In the genomic region with DNA sequence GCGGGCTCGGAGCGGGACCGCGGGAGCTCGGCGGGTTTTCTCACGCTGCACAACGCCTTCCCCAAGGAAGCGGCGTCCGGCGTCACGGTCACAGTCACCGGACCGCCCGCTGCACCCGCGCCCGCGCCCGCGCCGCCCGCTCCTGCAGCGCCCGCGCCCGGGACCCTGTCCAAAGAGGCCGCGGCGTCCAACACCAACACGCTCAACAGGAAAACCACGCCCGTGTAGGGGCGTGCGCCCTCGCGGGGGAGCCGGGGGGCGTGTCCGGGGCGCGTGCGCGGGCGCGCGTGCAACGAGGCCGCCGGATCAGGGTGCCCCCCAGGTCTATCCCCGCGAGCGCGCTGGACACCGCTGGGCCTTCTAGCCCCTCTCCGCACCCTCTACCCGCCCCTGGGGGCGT, we compare ENCODE assay signal across 8 mouse cellular contexts. TPM values are rescaled to one million over a fixed set of nuclear protein-coding genes. Genes with fewer than 3 reads are reported as not detected.
DNase-seq lines count a peak whose midpoint lies in the region; ATAC-seq and TF ChIP-seq lines count a peak whose summit lies in the region.

No protein-coding gene starts in this region.

- H3K4me3 ChIP-seq in brown adipose tissue, adult 24 weeks (ENCODE audit: insufficient read depth, low read depth, low read length) = peak overlapping the region; percentile 47
- H3K4me3 ChIP-seq in heart, embryonic 10.5 days = peak overlapping the region; percentile 75
- H3K4me3 ChIP-seq in kidney, embryonic 14.5 days (ENCODE audit: low read length) = peak overlapping the region; percentile 56
- H3K4me3 ChIP-seq in stomach, postnatal 0 days (ENCODE audit: low read depth, low read length) = peak overlapping the region; percentile 51

- under 1% methylated on average over 46 of the region's 60 CpGs for WGBS in heart, embryonic 10.5 days
- WGBS in kidney, embryonic 14.5 days = under 1% methylated on average over 43 of the region's 60 CpGs
- under 1% methylated on average over 34 of the region's 60 CpGs for WGBS in stomach, postnatal 0 days

- peak overlapping the region; percentile 56 for H3K9ac ChIP-seq in kidney, embryonic 14.5 days (ENCODE audit: low read depth, low read length)
- H3K9ac ChIP-seq in stomach, postnatal 0 days (ENCODE audit: low read length) = peak overlapping the region; percentile 38; the same call in 1 of the 2 replicates

- H3K9me3 ChIP-seq in heart, embryonic 10.5 days = no peaks in the 10 kb centered on the region; the same call in 1 of the 2 replicates
- no peaks in the 10 kb centered on the region for H3K9me3 ChIP-seq in kidney, embryonic 14.5 days (ENCODE audit: control insufficient read depth, low read length)
- H3K9me3 ChIP-seq in stomach, postnatal 0 days (ENCODE audit: control insufficient read depth, low read length) = no peaks in the 10 kb centered on the region

- H3K4me1 ChIP-seq in brown adipose tissue, adult 24 weeks (ENCODE audit: control insufficient read depth, insufficient read depth, insufficient read length, low read length) = no peaks in the 10 kb centered on the region; the same call in 1 of the 2 replicates
- peaks cover 13% of the 10 kb centered on the region; the same call in 1 of the 2 replicates for H3K4me1 ChIP-seq in heart, embryonic 10.5 days
- H3K4me1 ChIP-seq in kidney, embryonic 14.5 days (ENCODE audit: control insufficient read depth, insufficient read depth, low read length) = peaks cover 3% of the 10 kb centered on the region; the same call in 1 of the 2 replicates
- H3K4me1 ChIP-seq in stomach, postnatal 0 days (replicated peaks; ENCODE audit: control insufficient read depth, insufficient read depth) = no peaks in the 10 kb centered on the region; the same call in 1 of the 2 replicates

- H3K36me3 ChIP-seq in heart, embryonic 10.5 days = no peaks in the 10 kb centered on the region
- H3K36me3 ChIP-seq in kidney, embryonic 14.5 days (ENCODE audit: control insufficient read depth, insufficient read depth, low read length) = no peaks in the 10 kb centered on the region
- no peaks in the 10 kb centered on the region for H3K36me3 ChIP-seq in stomach, postnatal 0 days (ENCODE audit: control insufficient read depth, insufficient read depth, low read length)

- intact Hi-C loops in heart, postnatal 25 days (cut with DNase I) = no loop called here

- TF ChIP-seq CTCF in stomach, postnatal 0 days (IDR thresholded peaks at IDR 0.05; ENCODE audit: low read depth) = no peak

- DNase-seq in heart, adult 11 months = peak; percentile 91
- no peak for DNase-seq in heart, postnatal 25 days (ENCODE audit: low spot score)
- no peak for DNase-seq in heart, embryonic 10.5 days (ENCODE audit: low spot score)
- DNase-seq in lung, postnatal 14 days = peak; percentile 12
- DNase-seq in stomach, postnatal 0 days (ENCODE audit: low spot score) = peak; percentile 31
- no peak for DNase-seq in layer of hippocampus, postnatal 25 days (ENCODE audit: extremely low spot score in 1 of 2, low spot score in 1 of 2)

- TF ChIP-seq EP300 in stomach, postnatal 0 days (optimal IDR thresholded peaks at IDR 0.05) = no peak

- H3K4me2 ChIP-seq in kidney, embryonic 14.5 days (replicated peaks; ENCODE audit: low read depth, low read length) = peak overlapping the region; percentile 100
- peak overlapping the region; percentile 83 for H3K4me2 ChIP-seq in stomach, postnatal 0 days (replicated peaks; ENCODE audit: low read depth)

- ATAC-seq in kidney, embryonic 14.5 days (ENCODE audit: low FRiP score, low TSS enrichment) = peak; percentile 24
- 0 out of 2 replicates have a peak, but pooled peaks have one; percentile 19 for ATAC-seq in stomach, postnatal 0 days (ENCODE audit: low FRiP score, low TSS enrichment)

- H3K27ac ChIP-seq in brown adipose tissue, adult 24 weeks (replicated peaks; ENCODE audit: low read depth, low read length) = no peak overlapping the region
- H3K27ac ChIP-seq in heart, embryonic 10.5 days = peak overlapping the region; percentile 76
- H3K27ac ChIP-seq in kidney, embryonic 14.5 days (ENCODE audit: low read depth, low read length) = no peak overlapping the region
- no peak overlapping the region for H3K27ac ChIP-seq in stomach, postnatal 0 days (replicated peaks)

- H3K27me3 ChIP-seq in heart, embryonic 10.5 days (ENCODE audit: insufficient read depth, poor library complexity, severe bottlenecking) = peaks cover 85% of the 10 kb centered on the region
- peaks cover 75% of the 10 kb centered on the region for H3K27me3 ChIP-seq in kidney, embryonic 14.5 days (ENCODE audit: control insufficient read depth, insufficient read depth, low read length)
- peaks cover 20% of the 10 kb centered on the region for H3K27me3 ChIP-seq in stomach, postnatal 0 days (ENCODE audit: control insufficient read depth, insufficient read depth, low read length)

RNA-seq across cellular contexts. Expression of gene Cacng6, which starts 8.6 kb away (rescaled TPM):
- under 1 TPM; 0.45 to 0.70 TPM for total RNA-seq in heart, postnatal 25 days (2021)
- 0.52 and 2.5 TPM in 2 replicates for polyA plus RNA-seq in brown adipose tissue, adult 24 weeks (2012; ENCODE audit: insufficient read depth, insufficient read length, missing spikeins)
- polyA plus RNA-seq in heart, embryonic 10.5 days (2016; fragmentation: Nextera tagmentation; extraction: Ambion mirVana) = 9.6 and 23.7 TPM in 2 replicates
- not detected in 2 replicates for polyA plus RNA-seq in kidney, embryonic 14.5 days (2014; fragmentation: Nextera tagmentation; extraction: Ambion mirVana)
- polyA plus RNA-seq in stomach, postnatal 0 days (2015; fragmentation: Nextera tagmentation; extraction: Ambion mirVana) = 0.22 and 0.39 TPM in 2 replicates
- total RNA-seq in layer of hippocampus, postnatal 25 days (2021) = 1 to 10 TPM; 1.3 to 2.2 TPM

RNA-seq across cellular contexts. Expression of gene Cacng8, which starts 24.9 kb away (rescaled TPM):
- not detected for total RNA-seq in heart, postnatal 25 days (2021)
- polyA plus RNA-seq in brown adipose tissue, adult 24 weeks (2012; ENCODE audit: insufficient read depth, insufficient read length, missing spikeins) = not detected in 2 replicates
- 1.8 and 2.3 TPM in 2 replicates for polyA plus RNA-seq in heart, embryonic 10.5 days (2016; fragmentation: Nextera tagmentation; extraction: Ambion mirVana)
- polyA plus RNA-seq in kidney, embryonic 14.5 days (2014; fragmentation: Nextera tagmentation; extraction: Ambion mirVana) = 1.8 and 2.7 TPM in 2 replicates
- 0.29 and 0.35 TPM in 2 replicates for polyA plus RNA-seq in stomach, postnatal 0 days (2015; fragmentation: Nextera tagmentation; extraction: Ambion mirVana)
- 100 to 1,000 TPM; 380 to 428 TPM for total RNA-seq in layer of hippocampus, postnatal 25 days (2021)

Comparison
In these comparisons a context has a peak if more than half of its experiments do, and no peak if none do; other contexts are left out.
1. DNase-seq: peak in heart, adult 11 months (single experiment), lung, postnatal 14 days (single experiment) and stomach, postnatal 0 days (single experiment); none in heart, postnatal 25 days (single experiment), heart, embryonic 10.5 days (single experiment) and layer of hippocampus, postnatal 25 days (0 of 2).
2. Peak in every context shown above with its lines, with median percentiles within 50 percentile points of each other: H3K4me3 ChIP-seq.